ENCODE assay signal across 8 mouse cellular contexts in genomic region chr12:86816702-86817610, GRCm38 (mm10).
A peak's percentile ranks its signal among the peaks of the same experiment; 100 is the strongest.
DNase-seq lines count a peak whose midpoint lies in the region; ATAC-seq lines count a peak whose summit lies in the region.

No protein-coding gene starts in this region.

- 34% methylated on average over 11 of the region's 11 CpGs for WGBS in kidney, embryonic 14.5 days
- 14% methylated on average over 11 of the region's 11 CpGs for WGBS in midbrain, embryonic 13.5 days

- no peak overlapping the region for H3K9ac ChIP-seq in kidney, embryonic 14.5 days (ENCODE audit: low read depth, low read length)
- H3K9ac ChIP-seq in midbrain, embryonic 13.5 days (replicated peaks) = peak overlapping the region; percentile 46

- no peak overlapping the region for H3K4me2 ChIP-seq in kidney, embryonic 14.5 days (replicated peaks; ENCODE audit: low read depth, low read length)
- H3K4me2 ChIP-seq in midbrain, embryonic 13.5 days (replicated peaks) = peak overlapping the region; percentile 25

- H3K27me3 ChIP-seq in kidney, embryonic 14.5 days (ENCODE audit: control insufficient read depth, insufficient read depth, low read length) = no peaks in the 10 kb centered on the region
- H3K27me3 ChIP-seq in midbrain, embryonic 13.5 days = no peaks in the 10 kb centered on the region

- no peaks in the 10 kb centered on the region for H3K9me3 ChIP-seq in kidney, embryonic 14.5 days (ENCODE audit: control insufficient read depth, low read length)
- H3K9me3 ChIP-seq in midbrain, embryonic 13.5 days = no peaks in the 10 kb centered on the region

- no peaks in the 10 kb centered on the region for H3K36me3 ChIP-seq in kidney, embryonic 14.5 days (ENCODE audit: control insufficient read depth, insufficient read depth, low read length)
- H3K36me3 ChIP-seq in midbrain, embryonic 13.5 days = no peaks in the 10 kb centered on the region

- peak; percentile 17 for DNase-seq in embryo, embryonic 10 days (ENCODE audit: low spot score)
- no peak for DNase-seq in embryo, embryonic 9.5 days (ENCODE audit: extremely low spot score)
- DNase-seq in cerebellum, postnatal 25 days = peak; percentile 97 to 98
- DNase-seq in heart, adult 9 months (ENCODE audit: low spot score in 2 of 2) = peak; percentile 81 to 82
- DNase-seq in MN1 (ENCODE audit: low spot score) = no peak
- no peak for DNase-seq in T-cell, adult 2 months (ENCODE audit: low spot score)

- 0 out of 2 replicates have a peak, but pooled peaks have one; percentile 13 for ATAC-seq in kidney, embryonic 14.5 days (ENCODE audit: low FRiP score, low TSS enrichment)
- ATAC-seq in midbrain, embryonic 13.5 days = peak; percentile 27

- H3K4me1 ChIP-seq in kidney, embryonic 14.5 days (ENCODE audit: control insufficient read depth, insufficient read depth, low read length) = peaks cover 23% of the 10 kb centered on the region
- H3K4me1 ChIP-seq in midbrain, embryonic 13.5 days (replicated peaks) = peaks cover 77% of the 10 kb centered on the region

- H3K4me3 ChIP-seq in kidney, embryonic 14.5 days (ENCODE audit: low read length) = no peak overlapping the region
- no peak overlapping the region for H3K4me3 ChIP-seq in midbrain, embryonic 13.5 days (replicated peaks)

- H3K27ac ChIP-seq in kidney, embryonic 14.5 days (ENCODE audit: low read depth, low read length) = peak overlapping the region; percentile 62; the same call in 1 of the 2 replicates
- H3K27ac ChIP-seq in midbrain, embryonic 13.5 days = peak overlapping the region; percentile 99

Comparison
In these comparisons a context has a peak if more than half of its experiments do, and no peak if none do; other contexts are left out.
1. DNase-seq: peak in embryo, embryonic 10 days (single experiment), cerebellum, postnatal 25 days (2 of 2) and heart, adult 9 months (2 of 2); none in embryo, embryonic 9.5 days (single experiment), MN1 (single experiment) and T-cell, adult 2 months (single experiment).